Mouse (Mus musculus) thymus, adult 2 months (tissue): ENCODE measurements around the gene Dusp6.

Experiments
- CTCF ChIP-seq: fragments of 200-500 bp; IDR thresholded peaks from 2 replicates; pipeline ENCODE4 v1.5.1; 2012; ENCODE audit warnings: mild to moderate bottlenecking, control low read depth, low read length, moderate library complexity, borderline replicate concordance; ENCODE audit not compliant: control insufficient read depth, poor library complexity, insufficient read depth; ENCODE audit errors: extremely low read depth
- POLR2A ChIP-seq: fragments of 200-500 bp; IDR thresholded peaks from 2 replicates; pipeline ENCODE4 v1.6.1; 2012; ENCODE audit warnings: mild to moderate bottlenecking, low read length, control low read depth, moderate library complexity; ENCODE audit not compliant: control insufficient read depth, poor library complexity, insufficient read depth; ENCODE audit errors: extremely low read depth

DNA sequence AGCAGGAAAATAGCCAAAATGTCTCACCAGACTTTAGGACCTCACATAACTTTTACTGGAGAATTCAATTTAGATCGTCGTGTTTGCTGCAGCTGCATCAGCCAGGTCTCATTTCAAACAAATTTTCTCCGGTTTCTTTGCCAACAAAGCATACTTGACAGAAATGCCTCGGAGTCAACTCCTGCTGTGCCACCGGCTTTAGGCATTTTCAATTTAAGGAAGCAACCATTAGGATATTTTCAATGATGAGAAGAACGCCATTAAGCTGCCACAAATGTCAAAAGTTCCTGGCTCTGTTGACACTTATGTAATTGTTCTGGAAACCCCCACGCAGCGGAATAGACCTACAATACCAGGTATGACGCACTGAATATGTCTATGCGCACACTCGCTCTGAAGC is 24.5 kb upstream of the Dusp6 start:
- TF ChIP-seq POLR2A = no peak
- TF ChIP-seq CTCF = no peak
